Mouse (Mus musculus) lung, postnatal 36 days (tissue): ENCODE measurements at regions not wholly inside any gene's neighbourhood (a gene's known extent, or its start where the extent isn't known, plus 50 kb on each side); places are given as distances from the start of the nearest gene placed in this dataset.
A peak's percentile ranks its signal among the peaks of the same experiment; 100 is the strongest.
"Not testable (repeated sequence)": the region's sequence is repeated elsewhere in the genome, so short reads cannot be mapped to it uniquely, and the experiment has no call there.

Source experiments
- DNase-seq: peaks from one replicate; pipeline ENCODE4 v3.0.0; 2022; ENCODE audit warnings: mixed read lengths

GRCm38 (mm10) chr14:60526832-60527231, 107.0 kb upstream of the Spata13 start:
- no peak for DNase-seq

- DNase-seq, result peak; percentile 70
Observed at GRCm38 (mm10) chr14:60527951-60528350, 105.8 kb upstream of the Spata13 start.

GRCm38 (mm10) chr14:60528520-60528919, 105.3 kb upstream of the Spata13 start:
- DNase-seq, result no peak

GRCm38 (mm10) chr14:60529022-60529421, 104.8 kb upstream of the Spata13 start:
- peak; percentile 71 for DNase-seq

GRCm38 (mm10) chr14:60529646-60530347, 104.0 kb upstream of the Spata13 start:
- no peak for DNase-seq

- DNase-seq, result no peak
Observed at GRCm38 (mm10) chr14:60530348-60530711, 103.5 kb upstream of the Spata13 start.

- DNase-seq, result no peak
Observed at GRCm38 (mm10) chr14:60530973-60531372, 102.8 kb upstream of the Spata13 start.

GRCm38 (mm10) chr14:60531766-60532165, 102.0 kb upstream of the Spata13 start:
- DNase-seq, result no peak

- DNase-seq, result peak; percentile 42
Observed at GRCm38 (mm10) chr14:60533452-60534224, 100.2 kb upstream of the Spata13 start.

- DNase-seq, result no peak
Observed at GRCm38 (mm10) chr14:60539040-60539439, 94.8 kb upstream of the Spata13 start.

- DNase-seq, result no peak
Observed at GRCm38 (mm10) chr14:60540111-60540510, 93.7 kb upstream of the Spata13 start.

- no peak for DNase-seq
Observed at GRCm38 (mm10) chr14:60541596-60541995, 92.2 kb upstream of the Spata13 start.

- DNase-seq, result no peak
Observed at GRCm38 (mm10) chr14:60544767-60545166, 89.0 kb upstream of the Spata13 start.

- DNase-seq, result peak; percentile 17
Observed at GRCm38 (mm10) chr14:60554222-60554740, 79.5 kb upstream of the Spata13 start.

- peak; percentile 40 for DNase-seq
Observed at GRCm38 (mm10) chr14:60556541-60556940, 77.3 kb upstream of the Spata13 start.

- DNase-seq, result no peak
Observed at GRCm38 (mm10) chr14:60557020-60557419, 76.8 kb upstream of the Spata13 start.

- no peak for DNase-seq
Observed at GRCm38 (mm10) chr14:60559376-60559775, 74.4 kb upstream of the Spata13 start.

GRCm38 (mm10) chr14:60559826-60560529, 73.8 kb upstream of the Spata13 start:
- DNase-seq, result peak; percentile 61

GRCm38 (mm10) chr14:60576281-60576680, 57.5 kb upstream of the Spata13 start:
- no peak for DNase-seq

GRCm38 (mm10) chr14:60580131-60580530, 53.7 kb upstream of the Spata13 start:
- DNase-seq, result not testable (repeated sequence)
